Mouse (Mus musculus): Measurements from ENCODE around the gene Pcnx2. TPM values are rescaled to one million over a fixed set of nuclear protein-coding genes. Genes with fewer than 3 reads are reported as not detected.

The Pcnx2 gene
- polyA plus RNA-seq, 1 experiment from 2014 or later = 0.74 TPM

DNA sequence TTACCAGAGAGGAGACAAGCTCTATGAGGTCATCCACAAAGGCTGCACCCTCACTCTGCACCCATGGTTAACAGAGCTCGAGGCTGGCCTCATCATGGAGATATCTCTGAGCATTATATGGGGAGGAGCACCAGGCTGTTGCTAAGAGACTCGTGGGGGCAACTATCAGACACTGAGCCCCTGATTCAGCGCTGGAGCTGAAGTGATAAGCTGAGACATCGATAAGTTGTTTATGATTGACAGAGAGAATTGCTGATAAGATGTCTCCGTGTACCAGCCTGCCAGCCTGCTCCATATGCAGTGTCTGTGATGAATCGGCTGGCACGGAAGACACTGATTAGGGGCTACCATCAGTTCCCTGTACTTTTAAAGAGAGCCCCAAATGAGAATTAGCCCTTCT lies 111.2 kb downstream of the Pcnx2 start:
- Histone ChIP-seq H3K4me1 (ENCODE audit: control insufficient read depth, insufficient read depth, low read length) (no peaks in the 10 kb centered on the region), H3K4me3 (ENCODE audit: low read depth, low read length) (no peak overlapping the region), H3K9me3 (ENCODE audit: control insufficient read depth, low read length) (no peaks in the 10 kb centered on the region), H3K36me3 (ENCODE audit: control insufficient read depth, insufficient read depth, low read length) (no peaks in the 10 kb centered on the region), H3K4me2 (no peak overlapping the region), H3K9ac (ENCODE audit: low read length) (no peak overlapping the region), H3K27me3 (ENCODE audit: control insufficient read depth, insufficient read depth, low read length) (no peaks in the 10 kb centered on the region), H3K27ac (ENCODE audit: low read depth, low read length) (no peak overlapping the region; the same call in 1 of the 2 replicates)
- no peak for ATAC-seq (ENCODE audit: low FRiP score)
- DNase-seq (ENCODE audit: low spot score, missing footprints) = no peak
- WGBS = 83% methylated on average over 7 of the region's 7 CpGs

DNA sequence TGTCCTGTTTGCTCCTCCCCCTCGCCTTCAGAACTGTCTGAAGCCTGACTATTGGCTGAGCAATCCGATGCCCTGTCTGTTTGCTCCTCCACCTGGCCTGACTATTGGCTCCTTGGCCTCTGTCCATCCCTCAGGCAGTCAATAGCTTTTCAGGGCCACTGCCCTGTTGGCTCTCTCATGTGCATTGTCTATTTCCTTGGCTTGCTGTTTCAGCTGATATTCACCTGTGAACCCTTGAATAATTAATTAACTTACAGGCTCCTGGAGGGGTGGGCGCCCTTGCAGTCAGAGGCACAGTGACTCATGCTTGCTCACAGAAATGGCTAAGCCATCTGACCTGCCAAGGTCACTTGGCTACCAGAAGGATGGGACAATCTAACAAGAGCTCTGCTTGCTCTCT lies 116.0 kb downstream of the Pcnx2 start:
- Histone ChIP-seq H3K27ac (ENCODE audit: low read depth, low read length) (no peak overlapping the region), H3K4me2 (no peak overlapping the region), H3K4me3 (ENCODE audit: low read depth, low read length) (no peak overlapping the region), H3K36me3 (ENCODE audit: control insufficient read depth, insufficient read depth, low read length) (no peaks in the 10 kb centered on the region), H3K9ac (ENCODE audit: low read length) (no peak overlapping the region), H3K4me1 (ENCODE audit: control insufficient read depth, insufficient read depth, low read length) (no peaks in the 10 kb centered on the region), H3K9me3 (ENCODE audit: control insufficient read depth, low read length) (no peaks in the 10 kb centered on the region), H3K27me3 (ENCODE audit: control insufficient read depth, insufficient read depth, low read length) (no peaks in the 10 kb centered on the region)
- ATAC-seq (ENCODE audit: low FRiP score) (no peak), DNase-seq (ENCODE audit: low spot score, missing footprints) (no peak)
- 75% methylated on average over 3 of the region's 3 CpGs for WGBS

DNA sequence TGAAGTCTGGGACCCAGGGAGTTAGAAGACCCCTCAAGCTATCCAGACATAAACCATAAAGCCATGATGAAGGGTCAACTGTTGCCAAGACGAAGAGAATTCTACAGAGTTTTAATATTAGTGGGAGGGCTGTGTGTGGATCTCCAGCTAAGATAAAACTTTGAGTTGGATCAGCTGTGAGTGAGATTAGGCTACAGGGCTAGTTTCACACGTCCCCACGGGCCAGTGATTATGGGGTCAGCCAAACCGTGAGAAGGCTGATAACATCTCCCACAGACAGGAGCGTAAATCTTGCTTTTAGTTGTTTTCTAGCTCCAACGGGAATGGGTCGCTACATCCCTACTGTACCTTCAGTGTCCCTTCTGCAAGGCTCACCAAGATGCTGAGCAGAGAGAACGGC lies 118.5 kb downstream of the Pcnx2 start:
- Histone ChIP-seq H3K9me3 (ENCODE audit: control insufficient read depth, low read length) (no peaks in the 10 kb centered on the region), H3K27me3 (ENCODE audit: control insufficient read depth, insufficient read depth, low read length) (no peaks in the 10 kb centered on the region), H3K4me2 (no peak overlapping the region), H3K4me3 (ENCODE audit: low read depth, low read length) (no peak overlapping the region), H3K9ac (ENCODE audit: low read length) (no peak overlapping the region), H3K4me1 (ENCODE audit: control insufficient read depth, insufficient read depth, low read length) (no peaks in the 10 kb centered on the region), H3K36me3 (ENCODE audit: control insufficient read depth, insufficient read depth, low read length) (no peaks in the 10 kb centered on the region), H3K27ac (ENCODE audit: low read depth, low read length) (no peak overlapping the region)
- ATAC-seq (ENCODE audit: low FRiP score) = no peak
- WGBS = 80% methylated on average over 8 of the region's 8 CpGs
- DNase-seq (ENCODE audit: low spot score, missing footprints) = no peak

DNA sequence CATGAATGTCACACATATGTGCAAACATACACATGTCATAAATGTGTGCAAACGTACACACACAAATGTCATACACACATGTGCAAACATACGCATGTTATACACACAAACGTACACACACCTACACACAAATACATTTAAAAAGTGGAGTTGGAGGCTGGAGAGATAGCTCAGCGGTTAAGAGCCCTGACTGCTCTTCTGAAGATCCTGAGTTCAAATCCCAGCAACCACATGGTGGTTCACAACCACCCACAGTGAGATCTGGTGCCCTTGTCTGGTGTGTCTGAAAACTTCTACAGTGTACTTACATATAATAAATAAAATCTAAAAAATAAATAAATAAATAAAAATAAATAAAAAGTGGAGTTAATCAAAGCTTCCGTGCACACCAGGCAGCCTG lies 119.2 kb downstream of the Pcnx2 start:
- no peak overlapping the region for H3K9ac ChIP-seq (ENCODE audit: low read length)
- no peaks in the 10 kb centered on the region for H3K9me3 ChIP-seq (ENCODE audit: control insufficient read depth, low read length)
- 91% methylated on average over 5 of the region's 5 CpGs for WGBS
- DNase-seq (ENCODE audit: low spot score, missing footprints) = no peak
- H3K36me3 ChIP-seq (ENCODE audit: control insufficient read depth, insufficient read depth, low read length) = no peaks in the 10 kb centered on the region
- no peak overlapping the region for H3K4me3 ChIP-seq (ENCODE audit: low read depth, low read length)
- no peaks in the 10 kb centered on the region for H3K27me3 ChIP-seq (ENCODE audit: control insufficient read depth, insufficient read depth, low read length)
- ATAC-seq (ENCODE audit: low FRiP score) = no peak
- no peak overlapping the region for H3K4me2 ChIP-seq
- no peaks in the 10 kb centered on the region for H3K4me1 ChIP-seq (ENCODE audit: control insufficient read depth, insufficient read depth, low read length)
- H3K27ac ChIP-seq (ENCODE audit: low read depth, low read length) = no peak overlapping the region

DNA sequence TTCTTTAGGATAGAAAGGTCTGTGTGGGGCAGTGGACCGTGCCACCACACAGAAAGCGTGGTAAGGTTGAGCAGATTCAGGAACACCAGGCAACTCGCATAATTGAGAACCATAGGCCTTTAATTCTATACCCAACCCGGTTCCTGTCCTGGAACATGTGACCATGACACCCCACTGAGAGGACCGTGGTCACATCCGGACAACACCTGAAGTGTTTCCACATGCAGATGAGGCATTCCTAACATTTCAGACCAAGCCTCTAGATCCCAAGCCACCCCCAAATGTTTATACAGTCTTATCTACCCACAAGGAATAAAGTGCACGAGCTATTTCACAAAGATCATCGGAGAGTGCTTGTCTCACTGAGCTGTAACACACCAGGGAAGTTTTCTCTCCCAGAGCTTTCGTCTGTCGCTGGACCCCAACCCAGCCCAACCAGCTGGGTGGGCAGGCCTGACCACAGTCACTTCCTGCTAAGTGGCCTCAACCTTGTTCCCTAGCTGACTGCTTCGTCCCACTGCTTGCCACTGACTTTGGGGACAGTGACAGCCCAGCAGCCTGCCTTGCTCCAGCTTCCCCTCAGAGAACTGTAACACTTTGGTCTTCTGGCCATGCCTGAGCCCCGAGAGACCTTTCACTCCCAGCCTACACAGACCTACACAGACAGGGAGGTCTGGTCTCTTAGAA lies 120.5 kb downstream of the Pcnx2 start:
- no peak overlapping the region for H3K9ac ChIP-seq (ENCODE audit: low read length)
- WGBS = 80% methylated on average over 12 of the region's 12 CpGs
- DNase-seq (ENCODE audit: low spot score, missing footprints) (no peak), ATAC-seq (ENCODE audit: low FRiP score) (no peak)
- H3K27me3 ChIP-seq (ENCODE audit: control insufficient read depth, insufficient read depth, low read length) = no peaks in the 10 kb centered on the region
- H3K4me3 ChIP-seq (ENCODE audit: low read depth, low read length) = no peak overlapping the region
- no peaks in the 10 kb centered on the region; the same call in 1 of the 2 replicates for H3K4me1 ChIP-seq (ENCODE audit: control insufficient read depth, insufficient read depth, low read length)
- H3K36me3 ChIP-seq (ENCODE audit: control insufficient read depth, insufficient read depth, low read length) = no peaks in the 10 kb centered on the region
- H3K27ac ChIP-seq (ENCODE audit: low read depth, low read length) = no peak overlapping the region
- H3K4me2 ChIP-seq = no peak overlapping the region
- H3K9me3 ChIP-seq (ENCODE audit: control insufficient read depth, low read length) = no peaks in the 10 kb centered on the region

DNA sequence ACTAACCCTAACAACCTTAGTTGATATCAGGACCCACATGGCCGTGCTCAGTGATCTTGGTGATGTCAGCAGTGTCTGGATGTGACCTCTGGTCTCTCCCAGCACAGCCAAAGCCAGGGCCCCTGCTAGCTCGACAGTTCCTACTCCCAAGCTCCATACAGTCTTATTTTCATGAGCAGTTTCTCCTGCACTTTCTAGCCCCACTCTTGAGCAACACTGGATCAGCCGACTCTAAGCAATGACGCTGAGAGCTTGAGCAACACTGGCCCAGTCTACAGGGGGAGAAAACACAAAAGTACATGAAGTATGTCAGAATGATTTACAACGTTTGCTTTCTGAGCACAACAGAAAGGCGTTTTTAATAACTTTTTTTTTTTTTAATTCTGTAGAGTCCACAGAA lies 121.3 kb downstream of the Pcnx2 start:
- 79% methylated on average over 6 of the region's 6 CpGs for WGBS
- no peak for ATAC-seq (ENCODE audit: low FRiP score)

DNA sequence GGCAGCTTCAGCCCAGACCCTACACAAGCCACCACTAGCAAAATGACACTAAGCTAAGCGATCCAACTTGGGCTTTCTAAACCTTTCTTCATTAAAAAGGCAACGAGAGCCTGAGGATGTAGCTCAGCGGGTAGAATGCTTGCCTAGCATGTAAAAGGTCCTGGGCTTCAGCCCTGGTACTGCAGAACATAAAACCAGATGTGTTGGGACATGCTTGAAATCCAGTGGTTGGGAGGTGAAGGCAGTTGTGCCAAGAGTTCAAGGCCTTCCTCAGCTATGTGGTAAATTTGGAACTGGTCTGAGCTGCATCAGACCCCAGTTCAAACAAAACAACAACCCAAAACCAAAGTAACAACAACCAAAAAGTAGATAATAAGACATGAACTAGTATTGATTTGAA lies 121.8 kb downstream of the Pcnx2 start:
- ATAC-seq (ENCODE audit: low FRiP score) (no peak), DNase-seq (ENCODE audit: low spot score, missing footprints) (no peak)
- H3K4me3 ChIP-seq (ENCODE audit: low read depth, low read length) = no peak overlapping the region
- no peaks in the 10 kb centered on the region for H3K36me3 ChIP-seq (ENCODE audit: control insufficient read depth, insufficient read depth, low read length)
- no peaks in the 10 kb centered on the region; the same call in 1 of the 2 replicates for H3K4me1 ChIP-seq (ENCODE audit: control insufficient read depth, insufficient read depth, low read length)
- no peaks in the 10 kb centered on the region for H3K9me3 ChIP-seq (ENCODE audit: control insufficient read depth, low read length)
- H3K9ac ChIP-seq (ENCODE audit: low read length) = no peak overlapping the region
- no peak overlapping the region for H3K27ac ChIP-seq (ENCODE audit: low read depth, low read length)
- H3K4me2 ChIP-seq = no peak overlapping the region
- H3K27me3 ChIP-seq (ENCODE audit: control insufficient read depth, insufficient read depth, low read length) = no peaks in the 10 kb centered on the region
- WGBS = 88% methylated on average over 3 of the region's 3 CpGs

More for the DNA sequence above, 121.3 kb downstream of the Pcnx2 start:
- Histone ChIP-seq H3K4me3 (ENCODE audit: low read depth, low read length) (no peak overlapping the region), H3K9ac (ENCODE audit: low read length) (no peak overlapping the region), H3K4me2 (no peak overlapping the region), H3K36me3 (ENCODE audit: control insufficient read depth, insufficient read depth, low read length) (no peaks in the 10 kb centered on the region), H3K27me3 (ENCODE audit: control insufficient read depth, insufficient read depth, low read length) (no peaks in the 10 kb centered on the region), H3K27ac (ENCODE audit: low read depth, low read length) (no peak overlapping the region), H3K9me3 (ENCODE audit: control insufficient read depth, low read length) (no peaks in the 10 kb centered on the region), H3K4me1 (ENCODE audit: control insufficient read depth, insufficient read depth, low read length) (no peaks in the 10 kb centered on the region; the same call in 1 of the 2 replicates)
- DNase-seq (ENCODE audit: low spot score, missing footprints) = no peak

DNA sequence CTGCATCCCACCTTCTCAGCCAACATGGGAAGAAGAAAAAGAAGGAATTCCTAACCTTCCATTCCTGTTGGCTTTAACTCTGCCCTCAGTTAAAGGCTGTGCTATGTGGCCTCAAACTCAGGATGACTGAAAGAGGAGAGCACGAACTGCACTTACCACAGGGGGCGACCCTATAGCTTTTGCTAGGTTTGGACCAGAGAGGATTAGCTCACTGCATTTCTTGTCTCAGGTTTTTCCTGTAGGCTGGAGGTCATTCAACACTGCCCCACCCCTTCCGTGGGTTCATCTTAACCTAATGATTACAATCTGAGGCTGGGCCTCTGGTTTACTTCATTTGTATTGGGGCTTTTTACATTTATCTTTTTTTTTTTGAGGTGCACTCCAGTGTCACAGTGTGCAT lies 123.1 kb downstream of the Pcnx2 start:
- Histone ChIP-seq H3K27ac (ENCODE audit: low read depth, low read length) (no peak overlapping the region), H3K9me3 (ENCODE audit: control insufficient read depth, low read length) (no peaks in the 10 kb centered on the region), H3K4me3 (ENCODE audit: low read depth, low read length) (no peak overlapping the region), H3K36me3 (ENCODE audit: control insufficient read depth, insufficient read depth, low read length) (no peaks in the 10 kb centered on the region), H3K9ac (ENCODE audit: low read length) (no peak overlapping the region), H3K4me2 (no peak overlapping the region), H3K4me1 (ENCODE audit: control insufficient read depth, insufficient read depth, low read length) (no peaks in the 10 kb centered on the region; the same call in 1 of the 2 replicates), H3K27me3 (ENCODE audit: control insufficient read depth, insufficient read depth, low read length) (no peaks in the 10 kb centered on the region)
- ATAC-seq (ENCODE audit: low FRiP score) (no peak), DNase-seq (ENCODE audit: low spot score, missing footprints) (no peak)
- WGBS = 58% methylated on average over 3 of the region's 3 CpGs

DNA sequence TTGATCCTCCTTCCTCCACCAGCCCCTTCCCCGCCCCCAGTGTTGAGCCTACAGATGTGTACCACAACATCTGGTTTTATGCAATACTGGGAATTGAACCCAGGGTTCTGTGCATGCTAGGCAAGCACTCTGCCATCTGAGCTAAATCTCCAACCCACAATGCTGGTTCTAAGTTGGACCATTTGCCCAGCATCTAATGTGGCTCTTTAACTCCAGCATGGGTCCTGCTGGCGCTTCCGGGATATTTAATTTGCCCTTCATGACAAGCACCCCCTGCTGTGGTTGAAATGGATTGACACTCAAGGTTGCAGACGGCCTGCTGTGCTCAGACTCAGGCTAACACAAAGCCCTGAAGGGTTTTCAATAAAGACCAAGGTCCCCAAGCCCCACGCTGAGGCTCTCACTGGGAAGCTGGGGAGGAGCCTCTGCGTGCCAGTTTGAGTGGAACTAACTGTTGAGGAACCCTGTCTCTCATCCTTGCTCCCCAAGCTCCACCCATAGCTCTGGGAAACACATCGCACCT lies 124.8 kb downstream of the Pcnx2 start:
- Histone ChIP-seq H3K9me3 (ENCODE audit: control insufficient read depth, low read length) (no peaks in the 10 kb centered on the region), H3K4me2 (no peak overlapping the region), H3K9ac (ENCODE audit: low read length) (no peak overlapping the region), H3K4me3 (ENCODE audit: low read depth, low read length) (no peak overlapping the region), H3K4me1 (ENCODE audit: control insufficient read depth, insufficient read depth, low read length) (no peaks in the 10 kb centered on the region; the same call in 1 of the 2 replicates), H3K27me3 (ENCODE audit: control insufficient read depth, insufficient read depth, low read length) (no peaks in the 10 kb centered on the region), H3K27ac (ENCODE audit: low read depth, low read length) (no peak overlapping the region), H3K36me3 (ENCODE audit: control insufficient read depth, insufficient read depth, low read length) (no peaks in the 10 kb centered on the region)
- ATAC-seq (ENCODE audit: low FRiP score) = no peak
- DNase-seq (ENCODE audit: low spot score, missing footprints) = no peak
- 46% methylated on average over 7 of the region's 7 CpGs for WGBS

Measured in midbrain, embryonic 11.5 days (tissue).